Mouse (Mus musculus): Measurements from ENCODE around the gene Fhl2.
A peak's percentile ranks its signal among the peaks of the same experiment; 100 is the strongest.

Fhl2 gene

GRCm38 (mm10) chr1:43196661-43197241 lies at the start of gene Fhl2:
Gene Fhl2 (minus strand): TSS chr1:43196984.
- DNase-seq (ENCODE audit: extremely low read depth, low read depth, low spot score) = no peak

GRCm38 (mm10) chr1:43245014-43245413 lies 48.2 kb upstream of the Fhl2 start:
- no peak for DNase-seq (ENCODE audit: extremely low read depth, low read depth, low spot score)

GRCm38 (mm10) chr1:43241208-43241607 lies 44.4 kb upstream of the Fhl2 start:
- DNase-seq (ENCODE audit: extremely low read depth, low read depth, low spot score) = no peak

GRCm38 (mm10) chr1:43239796-43240313 lies 43.1 kb upstream of the Fhl2 start:
- DNase-seq (ENCODE audit: extremely low read depth, low read depth, low spot score) = no peak

- no peak for DNase-seq (ENCODE audit: extremely low read depth, low read depth, low spot score)
Observed at GRCm38 (mm10) chr1:43238471-43238870, 41.7 kb upstream of the Fhl2 start.

- no peak for DNase-seq (ENCODE audit: extremely low read depth, low read depth, low spot score)
Observed at GRCm38 (mm10) chr1:43237360-43238235, 40.8 kb upstream of the Fhl2 start.

GRCm38 (mm10) chr1:43225531-43226151 lies 28.9 kb upstream of the Fhl2 start:
- DNase-seq (ENCODE audit: extremely low read depth, low read depth, low spot score) = no peak

- DNase-seq (ENCODE audit: extremely low read depth, low read depth, low spot score) = peak; percentile 10
Observed at GRCm38 (mm10) chr1:43224943-43225342, 28.2 kb upstream of the Fhl2 start.

- DNase-seq (ENCODE audit: extremely low read depth, low read depth, low spot score) = no peak
Observed at GRCm38 (mm10) chr1:43224171-43224570, 27.4 kb upstream of the Fhl2 start.

- DNase-seq (ENCODE audit: extremely low read depth, low read depth, low spot score) = no peak
Observed at GRCm38 (mm10) chr1:43223097-43223496, 26.3 kb upstream of the Fhl2 start.

- DNase-seq (ENCODE audit: extremely low read depth, low read depth, low spot score) = no peak
Observed at GRCm38 (mm10) chr1:43218016-43218680, 21.4 kb upstream of the Fhl2 start.

GRCm38 (mm10) chr1:43215601-43216000 lies 18.8 kb upstream of the Fhl2 start:
- no peak for DNase-seq (ENCODE audit: extremely low read depth, low read depth, low spot score)

GRCm38 (mm10) chr1:43211274-43211673 lies 14.5 kb upstream of the Fhl2 start:
- no peak for DNase-seq (ENCODE audit: extremely low read depth, low read depth, low spot score)

GRCm38 (mm10) chr1:43210285-43210684 lies 13.5 kb upstream of the Fhl2 start:
- no peak for DNase-seq (ENCODE audit: extremely low read depth, low read depth, low spot score)

GRCm38 (mm10) chr1:43207147-43207546 lies 10.4 kb upstream of the Fhl2 start:
- DNase-seq (ENCODE audit: extremely low read depth, low read depth, low spot score) = no peak

- DNase-seq (ENCODE audit: extremely low read depth, low read depth, low spot score) = no peak
Observed at GRCm38 (mm10) chr1:43203282-43203681, 6.5 kb upstream of the Fhl2 start.

GRCm38 (mm10) chr1:43202226-43202625 lies 5.4 kb upstream of the Fhl2 start:
- no peak for DNase-seq (ENCODE audit: extremely low read depth, low read depth, low spot score)

- DNase-seq (ENCODE audit: extremely low read depth, low read depth, low spot score) = no peak
Observed at GRCm38 (mm10) chr1:43201796-43202195, 5.0 kb upstream of the Fhl2 start.

- no peak for DNase-seq (ENCODE audit: extremely low read depth, low read depth, low spot score)
Observed at GRCm38 (mm10) chr1:43199867-43200240, 3.1 kb upstream of the Fhl2 start.

GRCm38 (mm10) chr1:43199210-43199866 lies 2.6 kb upstream of the Fhl2 start:
- no peak for DNase-seq (ENCODE audit: extremely low read depth, low read depth, low spot score)

- DNase-seq (ENCODE audit: extremely low read depth, low read depth, low spot score) = no peak
Observed at GRCm38 (mm10) chr1:43196059-43196458, 725 bp downstream of the Fhl2 start.
